Mouse (Mus musculus): ENCODE results near the gene Terb2.

DNA sequence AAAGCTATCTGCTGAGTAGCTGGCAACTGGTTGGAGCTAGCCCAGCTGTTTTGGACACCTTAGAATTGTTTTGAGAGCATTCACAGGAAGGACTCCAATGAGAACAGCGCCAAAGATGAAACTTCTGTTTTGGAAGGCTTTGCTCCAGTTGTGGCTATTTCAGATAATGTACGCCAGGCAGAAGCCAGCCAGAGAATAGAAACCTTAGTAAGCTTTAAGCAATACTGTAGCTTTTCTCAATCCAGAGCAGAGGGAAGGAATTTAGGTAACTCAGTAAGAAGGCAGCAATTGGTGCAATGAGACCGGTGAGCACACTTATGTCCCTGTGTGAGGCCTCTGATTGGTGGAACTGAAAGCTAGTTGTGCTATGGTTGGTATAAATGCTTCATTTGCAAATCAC is 43.0 kb upstream of the Terb2 start:
- no peak for TF ChIP-seq EP300 (IDR thresholded peaks at IDR 0.05; ENCODE audit: insufficient read depth, low read depth, low read length)
- no peak for TF ChIP-seq CTCF (IDR thresholded peaks at IDR 0.05)

Measured in heart, adult 2 months (tissue).